Mouse (Mus musculus) hematopoietic stem cell, adult 5-6 weeks (primary cell): ENCODE measurements around the gene Gm49321. TPM values are rescaled to one million over a fixed set of nuclear protein-coding genes. Genes with fewer than 3 reads are reported as not detected.
A peak's percentile ranks its signal among the peaks of the same experiment; 100 is the strongest.

Source experiments
- ATAC-seq, 2 experiments: fragments of 125-278 bp in 1 of 2; replicated peaks in 1 of 2; 2 replicates each; pipeline ENCODE4 v1.8.0; 2016 to 2017; ENCODE audit warnings: inconsistent platforms in 2 of 2, mild to moderate bottlenecking in 2 of 2, moderate number of reproducible peaks in 2 of 2, low read depth in 1 of 2, moderate TSS enrichment in 1 of 2; ENCODE audit not compliant: low FRiP score in 2 of 2, poor library complexity in 2 of 2, severe bottlenecking in 2 of 2, insufficient read depth in 1 of 2, low TSS enrichment in 1 of 2
- total RNA-seq: library from RNA; stranded (forward); fragments of 172-1452, 232-1000 nt; gene quantifications from 2 replicates; pipeline ENCODE4 v1.2.3, GENCODE M21; 2017

The Gm49321 gene
- total RNA-seq, 1 experiment from 2014 or later, result not detected

DNA sequence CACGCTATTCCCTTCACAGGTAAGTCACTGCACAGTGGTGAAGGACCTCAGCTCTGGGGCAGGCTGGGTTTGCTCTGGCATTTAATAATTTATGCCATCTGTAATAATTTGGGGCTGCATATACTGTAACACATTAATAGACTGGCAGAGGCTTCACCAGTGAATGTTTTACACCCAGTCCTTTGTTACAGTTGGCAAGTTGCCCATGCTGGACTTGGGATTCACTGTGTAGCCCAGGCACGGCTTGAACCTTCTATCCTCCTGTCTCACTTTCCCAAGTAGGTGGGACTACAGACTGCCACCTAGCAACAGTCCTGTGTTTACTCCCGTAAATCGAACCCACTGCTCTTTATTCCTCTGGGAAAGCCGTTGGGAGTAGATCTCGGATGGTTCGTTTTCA lies 48.8 kb downstream of the Gm49321 start:
- ATAC-seq, result no peak

DNA sequence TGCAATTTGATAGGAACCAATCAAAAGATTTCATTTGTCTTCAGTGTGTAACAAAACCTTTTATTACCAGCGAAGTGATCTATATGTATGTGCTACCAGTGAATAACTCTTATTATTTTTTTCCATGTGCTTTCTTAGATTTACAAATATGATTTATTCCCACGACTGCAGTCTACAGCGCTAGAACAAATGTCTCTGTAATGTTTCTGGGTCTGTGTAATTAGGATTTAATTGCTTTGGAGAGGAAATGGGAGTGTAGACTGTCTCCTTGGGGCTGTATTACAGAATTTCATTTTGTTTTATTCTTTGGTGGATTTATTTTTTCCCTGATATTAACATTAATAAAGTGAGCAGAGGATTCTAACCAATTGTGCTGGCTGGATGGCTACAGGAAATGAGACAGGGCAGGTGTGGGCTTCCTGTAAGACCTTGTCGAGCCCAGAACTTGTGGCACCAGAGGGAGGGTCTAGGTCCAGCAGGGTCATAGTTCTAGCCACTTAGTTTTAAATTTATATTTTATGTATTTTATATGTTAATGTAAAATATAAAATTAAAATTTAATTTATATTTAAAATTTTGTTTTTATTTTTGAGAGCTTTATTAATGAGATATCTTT lies 51.0 kb downstream of the Gm49321 start:
- ATAC-seq, result no peak

DNA sequence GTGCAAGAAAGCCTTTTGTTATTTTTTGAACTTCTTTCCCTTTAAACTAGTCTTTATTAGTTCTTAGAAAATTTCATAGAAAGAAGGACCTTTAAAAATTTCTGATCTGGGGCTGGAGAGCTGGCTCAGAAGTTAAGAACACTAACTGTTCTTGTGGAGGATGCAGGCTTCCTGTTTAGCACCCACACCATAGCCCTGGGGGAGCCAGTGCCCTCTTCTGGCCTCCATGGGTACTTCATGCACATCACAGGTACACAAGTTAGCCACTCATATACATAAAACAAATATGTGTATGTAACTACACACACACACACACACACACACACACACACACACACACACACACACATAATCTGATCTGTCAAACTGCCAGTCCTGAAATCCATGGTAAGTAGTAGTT lies 52.1 kb downstream of the Gm49321 start:
- ATAC-seq, result peak; percentile 66 to 69; a peak in 3 of 4 replicates

DNA sequence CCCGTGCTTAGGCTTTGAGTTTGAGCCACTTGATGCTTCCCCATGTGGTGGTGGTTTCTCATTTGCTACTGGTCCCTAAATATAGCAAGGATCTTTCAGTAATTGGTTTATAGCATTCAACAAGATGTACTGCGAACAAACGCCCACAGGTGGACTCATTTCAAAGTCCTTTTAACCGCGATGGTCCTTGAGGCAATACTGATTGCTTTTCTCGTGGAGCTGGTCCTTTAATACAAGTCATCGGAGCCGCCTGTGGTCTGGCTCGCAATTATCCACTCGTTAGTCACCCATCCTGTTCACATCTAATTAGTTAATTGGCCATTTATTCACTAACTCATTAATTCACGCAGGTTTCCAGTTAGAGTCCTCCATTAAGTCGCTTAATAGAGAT lies 59.4 kb downstream of the Gm49321 start:
- ATAC-seq, result no peak

DNA sequence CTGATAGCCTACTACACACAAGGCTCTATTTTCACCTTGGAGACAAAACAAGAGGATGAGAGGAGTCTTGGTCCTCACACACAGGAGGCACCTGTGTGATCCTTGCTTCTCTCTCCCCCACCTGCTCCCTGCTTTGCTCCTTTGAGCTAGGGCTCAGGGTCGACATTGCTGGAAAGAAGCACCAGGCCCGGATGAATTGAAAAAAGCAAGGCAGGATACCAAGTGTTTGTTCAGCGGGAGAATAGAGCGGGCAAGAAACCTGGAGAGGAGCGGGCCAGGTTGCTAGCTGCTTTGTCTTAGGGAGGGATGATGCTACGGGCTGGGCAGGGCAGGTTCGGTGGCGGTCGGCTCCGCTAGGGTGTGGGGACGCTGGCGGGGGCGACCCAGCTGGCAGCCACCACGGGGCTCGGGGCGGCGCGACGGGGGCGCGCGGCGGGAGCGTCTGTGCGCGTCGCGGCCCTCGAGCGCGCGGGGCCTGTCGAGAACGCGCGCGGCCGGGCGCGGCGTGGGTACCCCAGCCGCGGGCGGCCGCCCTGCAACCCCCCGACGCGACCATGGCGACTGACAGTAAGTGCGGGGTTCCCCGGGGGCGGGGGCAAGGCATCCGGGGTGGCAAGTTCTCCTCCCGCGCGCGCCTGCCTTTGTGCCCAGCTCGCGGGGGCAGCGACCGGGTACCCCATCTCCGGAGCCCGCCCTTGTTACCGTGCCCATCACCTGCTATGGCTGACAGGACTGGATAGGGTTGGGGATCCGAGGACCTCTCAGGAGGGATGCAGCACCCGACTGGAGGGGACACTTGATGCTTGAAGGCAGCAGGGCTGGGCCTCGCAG lies 60.1 kb downstream of the Gm49321 start, which contains the start of gene Syt16:
Gene Syt16, plus strand, starts transcription at position 365 of the 831 bp plus-strand sequence.
- ATAC-seq, result 0 out of 4 replicates have a peak, but pooled peaks of 1 of the 2 experiments have one; percentile 36

DNA sequence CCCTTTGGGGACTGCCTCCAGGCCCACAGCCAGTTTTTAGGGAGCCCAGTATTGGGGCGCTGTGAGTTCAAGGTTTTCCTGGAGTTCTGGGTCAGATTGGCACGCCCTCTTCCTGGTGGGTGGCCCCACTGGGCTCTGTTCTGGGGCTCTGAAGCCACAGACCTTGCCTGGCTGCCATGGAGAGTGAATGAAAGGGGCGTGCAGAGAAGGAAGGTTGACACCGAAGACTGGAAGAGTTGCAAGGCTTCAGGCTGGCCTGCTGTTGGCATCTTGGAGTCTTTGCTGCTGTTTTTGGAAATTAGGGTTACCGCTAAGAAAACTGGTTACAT lies 60.6 kb downstream of the Gm49321 start:
- peak in 1 of 2 experiments; percentile 46; a peak in 1 of 4 replicates for ATAC-seq

DNA sequence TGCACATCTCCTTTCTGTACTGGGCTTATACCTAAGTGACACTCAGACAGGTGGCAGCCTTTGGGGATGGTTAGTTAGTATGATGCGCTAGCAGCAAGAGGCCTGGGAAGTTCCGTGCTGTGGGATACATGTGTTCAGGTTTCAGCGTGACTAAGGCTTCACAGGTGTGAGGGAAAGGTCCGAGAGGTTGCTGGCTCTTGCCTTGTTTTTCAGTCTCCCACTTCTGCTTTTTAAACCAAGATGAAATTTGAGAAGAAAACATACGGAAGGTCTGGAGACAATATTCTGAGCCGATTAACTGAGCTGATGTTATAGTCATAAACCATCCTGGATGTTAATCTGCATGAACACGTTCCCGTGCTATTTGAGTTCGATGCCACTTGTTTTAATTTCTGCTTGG lies 65.0 kb downstream of the Gm49321 start:
- ATAC-seq, result 0 out of 4 replicates have a peak, but pooled peaks of 1 of the 2 experiments have one; percentile 2

DNA sequence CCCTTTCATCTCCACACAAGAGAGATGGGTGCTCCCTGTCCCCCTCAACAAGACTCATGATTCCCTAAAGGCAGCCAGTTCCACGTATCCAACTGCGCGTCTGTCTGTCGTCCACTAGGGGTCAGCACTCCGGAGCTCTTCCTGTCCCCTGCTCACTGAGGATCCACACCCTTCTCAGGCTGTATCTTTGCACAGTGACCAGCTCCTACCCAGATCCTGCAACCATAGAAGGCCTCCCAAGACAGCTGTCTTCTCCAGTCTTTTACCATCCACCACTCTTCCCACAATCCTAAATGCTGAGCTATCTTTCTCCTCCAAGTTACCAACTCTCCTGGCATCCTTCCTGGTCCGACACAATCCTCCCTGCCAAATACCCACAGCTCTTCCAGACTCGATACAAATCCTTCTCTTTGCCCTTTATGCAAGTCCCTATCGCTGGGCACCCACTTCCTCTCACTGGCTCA lies 72.0 kb downstream of the Gm49321 start:
- ATAC-seq, result peak; percentile 73 to 80

DNA sequence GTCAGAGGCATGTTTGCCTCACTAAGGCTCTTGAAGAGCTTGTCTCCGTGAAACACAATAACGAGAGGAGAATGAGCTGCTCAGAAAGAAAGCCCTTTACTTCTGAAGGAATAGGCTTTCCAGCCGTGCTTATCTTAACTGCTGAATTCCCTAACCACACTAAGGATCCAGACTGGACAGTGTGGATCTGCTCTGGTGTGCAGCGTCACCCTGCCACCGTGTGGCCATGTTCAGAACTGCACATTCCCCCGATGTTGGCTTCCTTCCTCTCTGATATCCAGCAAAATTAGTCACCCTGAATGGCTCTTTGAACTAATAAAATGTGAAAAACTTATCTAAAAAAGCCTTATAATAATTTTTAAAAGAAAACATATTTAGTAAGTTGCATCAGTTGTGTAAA lies 76.3 kb downstream of the Gm49321 start:
- ATAC-seq, result peak; percentile 46 to 59; a peak in 1 of 4 replicates

DNA sequence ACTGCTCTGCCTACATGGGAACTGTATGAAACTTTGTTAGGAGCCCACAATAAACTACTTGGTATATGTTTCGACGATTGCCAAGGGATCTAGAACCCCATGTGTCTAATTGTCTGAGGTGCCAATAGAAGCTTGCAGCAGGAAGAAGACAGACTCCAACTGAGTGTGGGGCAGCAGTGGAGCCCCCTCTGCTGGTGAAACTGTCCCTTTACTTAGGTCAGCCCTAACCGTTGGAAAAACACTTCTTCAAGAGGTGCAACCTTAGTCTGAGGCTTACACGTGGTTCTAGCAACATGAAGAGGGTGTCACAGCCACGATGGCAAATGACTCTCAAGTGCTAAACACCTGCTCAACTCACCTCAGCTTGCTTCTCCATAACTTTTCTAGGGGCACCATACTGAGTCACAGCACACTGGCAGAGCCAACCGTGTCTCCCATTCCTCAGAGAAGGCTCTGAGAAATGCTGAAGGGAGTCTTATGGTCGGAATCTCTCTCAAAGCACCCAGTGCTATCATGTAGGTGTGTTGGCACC lies 77.4 kb downstream of the Gm49321 start:
- peak; percentile 32 to 58; a peak in 2 of 4 replicates for ATAC-seq

DNA sequence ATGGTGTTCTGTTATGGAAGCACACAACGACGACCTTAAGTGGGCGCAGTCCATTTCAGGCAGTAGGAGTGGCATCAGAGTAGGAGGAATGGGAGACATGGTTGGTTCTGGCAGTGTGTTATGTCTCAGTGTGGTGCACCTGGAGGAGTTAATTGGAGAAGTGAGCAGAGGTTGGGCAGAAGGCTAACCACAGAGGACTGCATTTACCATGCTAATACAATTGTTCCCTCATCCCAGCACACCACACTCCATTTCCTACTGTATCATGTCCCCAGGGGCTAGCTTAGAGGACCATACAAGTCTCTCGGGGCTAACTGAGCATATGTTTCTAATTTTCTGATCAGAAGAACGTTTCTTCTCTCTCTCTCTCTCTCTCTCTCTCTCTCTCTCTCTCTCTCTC lies 78.0 kb downstream of the Gm49321 start:
- ATAC-seq, result no peak

Other genes starting within 250 kb of the Gm49321 start
- 76.3 and 89.3 TPM in 2 replicates for gene Hif1a, start 36.3 kb upstream of the Gm49321 start, total RNA-seq
- gene Snapc1, start 26.8 kb downstream of the Gm49321 start, total RNA-seq, result 13.3 and 20.6 TPM in 2 replicates
- 0.31 TPM in 1 of 2 replicates, not detected in the other for gene Syt16, start 60.0 kb downstream of the Gm49321 start, total RNA-seq